Mouse (Mus musculus) adrenal gland, postnatal 14 days (tissue): ENCODE measurements around the gene 1700025G04Rik. TPM values are rescaled to one million over a fixed set of nuclear protein-coding genes. Genes with fewer than 3 reads are reported as not detected.

Experiments used
- DNase-seq: peaks from one replicate; pipeline ENCODE4 v3.0.0; 2021; ENCODE audit warnings: mixed read lengths
- total RNA-seq: library from RNA; stranded (reverse); gene quantifications from 2 replicates; pipeline ENCODE4 v1.2.3, GENCODE M21; 2021

1700025G04Rik gene
- total RNA-seq, 1 experiment from 2014 or later = 91.7 TPM

GRCm38 (mm10) chr1:151895406-151895805, 194.5 kb downstream of the 1700025G04Rik start:
- DNase-seq = no peak

GRCm38 (mm10) chr1:151893976-151894375, 195.9 kb downstream of the 1700025G04Rik start:
- DNase-seq = no peak

- DNase-seq = no peak
These were observed 197.9 kb downstream of the 1700025G04Rik start for GRCm38 (mm10) chr1:151892008-151892407.

GRCm38 (mm10) chr1:151891194-151891593, 198.7 kb downstream of the 1700025G04Rik start:
- no peak for DNase-seq

- peak; percentile 64 for DNase-seq
These were observed 199.8 kb downstream of the 1700025G04Rik start for GRCm38 (mm10) chr1:151890041-151890621.

- DNase-seq = no peak
These were observed 202.3 kb downstream of the 1700025G04Rik start for GRCm38 (mm10) chr1:151887631-151888030.

- DNase-seq = peak; percentile 77
These were observed 202.8 kb downstream of the 1700025G04Rik start for GRCm38 (mm10) chr1:151887126-151887525.

- DNase-seq = no peak
These were observed 203.8 kb downstream of the 1700025G04Rik start for GRCm38 (mm10) chr1:151886171-151886570.

GRCm38 (mm10) chr1:151881253-151881652, 208.7 kb downstream of the 1700025G04Rik start:
- no peak for DNase-seq

GRCm38 (mm10) chr1:151880731-151881130, 209.2 kb downstream of the 1700025G04Rik start:
- no peak for DNase-seq

- no peak for DNase-seq
These were observed 210.0 kb downstream of the 1700025G04Rik start for GRCm38 (mm10) chr1:151879966-151880365.

GRCm38 (mm10) chr1:151879308-151879850, 210.5 kb downstream of the 1700025G04Rik start:
- no peak for DNase-seq

- DNase-seq = no peak
These were observed 211.5 kb downstream of the 1700025G04Rik start for GRCm38 (mm10) chr1:151878411-151878810.

- no peak for DNase-seq
These were observed 217.0 kb downstream of the 1700025G04Rik start for GRCm38 (mm10) chr1:151872971-151873370.

- DNase-seq = no peak
These were observed 225.6 kb downstream of the 1700025G04Rik start for GRCm38 (mm10) chr1:151864326-151864725.

GRCm38 (mm10) chr1:151863797-151864147, 226.2 kb downstream of the 1700025G04Rik start:
- DNase-seq = peak; percentile 80

- DNase-seq = no peak
These were observed 226.7 kb downstream of the 1700025G04Rik start for GRCm38 (mm10) chr1:151863135-151863796.

GRCm38 (mm10) chr1:151862109-151862508, 227.8 kb downstream of the 1700025G04Rik start:
- DNase-seq = no peak

GRCm38 (mm10) chr1:151861334-151861995, 228.5 kb downstream of the 1700025G04Rik start:
- no peak for DNase-seq

GRCm38 (mm10) chr1:151858474-151858873, 231.5 kb downstream of the 1700025G04Rik start:
- DNase-seq = no peak

GRCm38 (mm10) chr1:151855561-151855960, 234.4 kb downstream of the 1700025G04Rik start:
- DNase-seq = no peak

GRCm38 (mm10) chr1:151851976-151852375, 237.9 kb downstream of the 1700025G04Rik start:
- no peak for DNase-seq
